Mouse (Mus musculus) brain, adult 2 months (tissue): ENCODE data around the gene Pcsk1.

Experiments
- DNase-seq: peaks from one replicate; pipeline ENCODE4 v3.0.0; 2011; ENCODE audit warnings: low read depth, low spot score

The Pcsk1 gene

GRCm38 (mm10) chr13:75089721-75090410, at the start of gene Pcsk1:
Gene Pcsk1, plus strand, starts transcription at chr13:75089826.
- peak; percentile 83 for DNase-seq

GRCm38 (mm10) chr13:75058818-75059217, 30.8 kb upstream of the Pcsk1 start:
- DNase-seq, result no peak

GRCm38 (mm10) chr13:75063947-75064346, 25.7 kb upstream of the Pcsk1 start:
- DNase-seq, result no peak

- DNase-seq, result no peak
These were observed 1.0 kb upstream of the Pcsk1 start for GRCm38 (mm10) chr13:75088597-75088996.

GRCm38 (mm10) chr13:75090411-75090779, 769 bp downstream of the Pcsk1 start:
- peak; percentile 66 for DNase-seq

- peak; percentile 71 for DNase-seq
These were observed 1.4 kb downstream of the Pcsk1 start for GRCm38 (mm10) chr13:75091071-75091470.

GRCm38 (mm10) chr13:75095487-75095886, 5.9 kb downstream of the Pcsk1 start:
- no peak for DNase-seq

- peak; percentile 86 for DNase-seq
These were observed 23.5 kb downstream of the Pcsk1 start for GRCm38 (mm10) chr13:75113114-75113513.

GRCm38 (mm10) chr13:75114007-75114424, 24.4 kb downstream of the Pcsk1 start:
- DNase-seq, result peak; percentile 81

GRCm38 (mm10) chr13:75114838-75115237, 25.2 kb downstream of the Pcsk1 start:
- peak; percentile 62 for DNase-seq

- no peak for DNase-seq
These were observed 46.2 kb downstream of the Pcsk1 start for GRCm38 (mm10) chr13:75135833-75136232.

GRCm38 (mm10) chr13:75160661-75161060, 71.0 kb downstream of the Pcsk1 start:
- DNase-seq, result no peak

- peak; percentile 51 for DNase-seq
These were observed 73.8 kb downstream of the Pcsk1 start for GRCm38 (mm10) chr13:75163408-75163807.
